Mouse (Mus musculus): Measurements from ENCODE around the gene Olig3. TPM values are rescaled to one million over a fixed set of nuclear protein-coding genes. Genes with fewer than 3 reads are reported as not detected.

The Olig3 gene
- polyA plus RNA-seq, 1 experiment, result 0.04 TPM

DNA sequence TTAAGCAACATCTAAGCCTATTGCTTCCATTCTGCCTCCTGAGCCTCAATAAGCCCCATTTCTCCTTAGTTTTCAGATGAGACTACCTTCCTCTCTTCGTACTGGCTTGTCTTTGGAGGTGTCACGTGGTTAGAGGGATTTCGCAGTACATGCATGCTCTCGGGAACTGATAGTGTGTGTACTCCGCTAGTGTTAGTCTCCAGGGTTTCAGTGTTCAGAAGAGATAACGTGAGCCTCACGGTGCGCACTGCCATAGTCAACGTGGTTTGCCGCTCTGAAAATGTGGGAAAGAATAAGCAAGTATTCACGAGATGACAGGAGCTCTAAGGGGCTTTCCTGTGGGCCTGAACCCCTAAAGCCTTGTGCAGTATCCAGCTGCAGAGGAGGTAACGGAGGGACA lies 41.1 kb downstream of the Olig3 start:
- DNase-seq (ENCODE audit: low read depth in 1 of 2, low spot score in 2 of 2), result no peak
- H3K36me3 ChIP-seq (ENCODE audit: control insufficient read depth, insufficient read depth, low read length), result no peaks in the 10 kb centered on the region
- WGBS, result 86% methylated on average over 12 of the region's 12 CpGs
- no peaks in the 10 kb centered on the region for H3K27me3 ChIP-seq (ENCODE audit: control insufficient read depth, insufficient read depth, low read length)
- no peak overlapping the region for H3K27ac ChIP-seq (ENCODE audit: insufficient read depth, low read length)
- H3K4me1 ChIP-seq (ENCODE audit: control insufficient read depth, insufficient read depth, insufficient read length), result no peaks in the 10 kb centered on the region
- TF ChIP-seq POLR2A (IDR thresholded peaks at IDR 0.05; ENCODE audit: low read depth, low read length) (no peak), CTCF (IDR thresholded peaks at IDR 0.05; ENCODE audit: extremely low read depth, insufficient read depth, insufficient read length, insufficient replicate concordance) (no peak)
- H3K4me3 ChIP-seq (ENCODE audit: extremely low read depth, insufficient read depth, insufficient read length), result no peak overlapping the region

DNA sequence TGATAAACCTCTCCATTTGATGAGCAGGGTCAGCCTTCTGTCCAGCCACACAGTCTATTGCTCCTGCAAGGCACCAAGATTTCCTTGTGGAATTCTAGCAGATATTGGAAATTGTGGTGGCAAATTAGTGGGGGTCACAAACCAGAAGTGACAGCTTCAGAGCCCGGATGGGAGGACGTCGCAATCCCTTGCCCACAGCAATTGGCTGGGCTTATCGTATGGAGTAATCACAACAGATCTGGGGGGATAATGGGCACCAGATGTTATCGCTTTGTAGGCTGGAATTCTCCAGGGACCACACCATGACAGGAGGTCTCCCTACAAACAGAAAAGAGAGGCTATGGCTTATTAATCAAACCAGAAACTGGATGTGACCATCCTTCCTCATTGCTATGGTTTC lies 44.8 kb downstream of the Olig3 start:
- DNase-seq (ENCODE audit: low read depth in 1 of 2, low spot score in 2 of 2), result no peak
- Histone ChIP-seq H3K4me1 (ENCODE audit: control insufficient read depth, insufficient read depth, insufficient read length) (no peaks in the 10 kb centered on the region; the same call in 1 of the 2 replicates), H3K27ac (ENCODE audit: insufficient read depth, low read length) (no peak overlapping the region), H3K36me3 (ENCODE audit: control insufficient read depth, insufficient read depth, low read length) (no peaks in the 10 kb centered on the region), H3K27me3 (ENCODE audit: control insufficient read depth, insufficient read depth, low read length) (no peaks in the 10 kb centered on the region), H3K4me3 (ENCODE audit: extremely low read depth, insufficient read depth, insufficient read length) (no peak overlapping the region)
- 69% methylated on average over 5 of the region's 5 CpGs for WGBS
- TF ChIP-seq POLR2A (IDR thresholded peaks at IDR 0.05; ENCODE audit: low read depth, low read length), result no peak

DNA sequence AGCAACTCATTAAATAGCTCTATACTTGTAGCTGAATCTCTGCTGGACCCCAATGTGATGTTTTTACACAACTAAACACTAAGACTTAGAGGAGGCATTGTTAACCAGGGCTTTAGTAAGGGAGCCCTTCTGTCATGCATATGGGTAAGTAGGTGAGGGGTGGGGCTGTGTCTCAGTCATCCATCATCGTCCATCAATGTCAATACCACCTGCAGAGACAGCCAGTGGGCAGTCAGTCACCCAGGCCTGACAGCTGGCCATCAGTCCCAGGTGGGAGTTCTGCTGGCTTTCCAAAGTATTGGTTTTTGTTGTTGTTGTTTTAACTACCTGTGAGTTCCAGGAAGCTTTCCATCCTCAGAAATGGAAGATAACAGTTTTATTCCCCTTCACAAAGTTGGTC lies 48.1 kb downstream of the Olig3 start:
- H3K4me3 ChIP-seq (ENCODE audit: extremely low read depth, insufficient read depth, insufficient read length), result no peak overlapping the region
- no peak for DNase-seq (ENCODE audit: low read depth in 1 of 2, low spot score in 2 of 2)
- H3K36me3 ChIP-seq (ENCODE audit: control insufficient read depth, insufficient read depth, low read length), result no peaks in the 10 kb centered on the region
- no peaks in the 10 kb centered on the region; the same call in 1 of the 2 replicates for H3K4me1 ChIP-seq (ENCODE audit: control insufficient read depth, insufficient read depth, insufficient read length)
- 50% methylated on average over 1 of the region's 1 CpGs for WGBS
- no peaks in the 10 kb centered on the region for H3K27me3 ChIP-seq (ENCODE audit: control insufficient read depth, insufficient read depth, low read length)
- no peak for TF ChIP-seq POLR2A (IDR thresholded peaks at IDR 0.05; ENCODE audit: low read depth, low read length)
- no peak for TF ChIP-seq CTCF (IDR thresholded peaks at IDR 0.05; ENCODE audit: extremely low read depth, insufficient read depth, insufficient read length, insufficient replicate concordance)
- H3K27ac ChIP-seq (ENCODE audit: insufficient read depth, low read length), result no peak overlapping the region

GRCm38 (mm10) chr10:19405959-19406358 lies 49.6 kb downstream of the Olig3 start:
- no peaks in the 10 kb centered on the region; the same call in 1 of the 2 replicates for H3K4me1 ChIP-seq (ENCODE audit: control insufficient read depth, insufficient read depth, insufficient read length)
- no peak overlapping the region for H3K27ac ChIP-seq (ENCODE audit: insufficient read depth, low read length)
- H3K27me3 ChIP-seq (ENCODE audit: control insufficient read depth, insufficient read depth, low read length), result no peaks in the 10 kb centered on the region
- no peaks in the 10 kb centered on the region for H3K36me3 ChIP-seq (ENCODE audit: control insufficient read depth, insufficient read depth, low read length)
- DNase-seq (ENCODE audit: low read depth in 1 of 2, low spot score in 2 of 2), result no peak
- H3K4me3 ChIP-seq (ENCODE audit: extremely low read depth, insufficient read depth, insufficient read length), result no peak overlapping the region
- 79% methylated on average over 1 of the region's 1 CpGs for WGBS
- TF ChIP-seq CTCF (IDR thresholded peaks at IDR 0.05; ENCODE audit: extremely low read depth, insufficient read depth, insufficient read length, insufficient replicate concordance) (no peak), POLR2A (IDR thresholded peaks at IDR 0.05; ENCODE audit: low read depth, low read length) (no peak)

DNA sequence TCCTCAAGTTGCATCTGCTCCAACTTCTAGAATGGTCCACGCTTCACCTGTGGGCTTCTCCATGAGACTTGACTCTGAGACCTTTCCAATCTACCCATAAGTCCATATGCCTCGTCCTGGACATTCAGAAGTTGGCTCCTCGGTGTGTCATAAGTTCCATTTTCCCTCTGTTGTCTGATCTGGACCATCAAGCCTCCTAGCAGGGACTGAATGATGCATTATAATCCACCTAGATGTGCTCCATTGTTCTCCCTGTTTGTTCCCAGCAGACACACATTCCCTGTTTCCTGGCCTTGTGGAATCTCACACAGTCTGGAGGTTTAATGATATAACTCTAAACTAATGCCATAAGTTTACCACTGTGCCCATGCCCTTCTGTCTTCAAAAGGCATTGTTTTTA lies 50.8 kb downstream of the Olig3 start:
- Histone ChIP-seq H3K4me1 (ENCODE audit: control insufficient read depth, insufficient read depth, insufficient read length) (no peaks in the 10 kb centered on the region; the same call in 1 of the 2 replicates), H3K4me3 (ENCODE audit: extremely low read depth, insufficient read depth, insufficient read length) (no peak overlapping the region), H3K36me3 (ENCODE audit: control insufficient read depth, insufficient read depth, low read length) (no peaks in the 10 kb centered on the region), H3K27me3 (ENCODE audit: control insufficient read depth, insufficient read depth, low read length) (no peaks in the 10 kb centered on the region), H3K27ac (ENCODE audit: insufficient read depth, low read length) (no peak overlapping the region)
- DNase-seq (ENCODE audit: low read depth in 1 of 2, low spot score in 2 of 2), result no peak
- TF ChIP-seq POLR2A (IDR thresholded peaks at IDR 0.05; ENCODE audit: low read depth, low read length) (no peak), CTCF (IDR thresholded peaks at IDR 0.05; ENCODE audit: extremely low read depth, insufficient read depth, insufficient read length, insufficient replicate concordance) (no peak)
- 85% methylated on average over 3 of the region's 3 CpGs for WGBS

Other genes with a start within 250 kb of the Olig3 start
- gene Ifngr1, start 235.4 kb downstream of the Olig3 start, polyA plus RNA-seq (2012; rRNA removed), result 36.6 and 40.4 TPM in 2 replicates

Data from spleen, adult 2 months (tissue).